Mouse (Mus musculus): ENCODE results near the gene Sfmbt2. TPM values are rescaled to one million over a fixed set of nuclear protein-coding genes. Genes with fewer than 3 reads are reported as not detected.

Sfmbt2 gene
- total RNA-seq (2012; rRNA removed) (not detected in 2 replicates), total RNA-seq (2014; rRNA removed) (not detected in 2 replicates), polyA plus RNA-seq (2012; ENCODE audit: insufficient read length, low read depth) (not detected in 2 replicates)

DNA sequence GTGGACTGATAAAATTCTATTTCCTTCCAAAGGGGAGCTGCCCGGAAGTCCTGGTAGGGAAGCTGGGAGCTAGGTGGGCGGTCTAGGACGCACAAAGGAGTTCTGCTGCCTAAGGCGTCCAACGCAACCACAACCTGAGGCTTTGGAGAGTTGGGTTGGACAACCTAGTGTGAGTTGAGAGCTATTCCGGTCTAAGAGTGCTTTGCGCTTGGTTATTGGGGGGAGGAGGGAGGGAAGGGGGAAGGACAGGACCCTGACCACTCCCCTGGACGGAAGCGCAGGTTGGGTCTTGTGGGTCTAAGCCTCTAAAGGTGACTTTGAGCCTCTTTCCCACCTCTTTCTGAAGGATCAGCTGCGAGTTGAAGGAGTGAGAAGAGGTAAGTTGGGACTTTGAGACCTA, at the start of gene Sfmbt2:
Gene Sfmbt2 (plus strand): TSS at position 335 of the 400 bp plus-strand sequence.
- dilution Hi-C loops (cut with MboI; ENCODE audit: extremely low pct_ligation_motif_present, extremely low pct_unique_long_range_greater_than_20kb, low sequenced_read_pairs), result no loop called here
- Histone ChIP-seq H3K4me1 (ENCODE audit: control insufficient read depth in 1 of 2, insufficient read depth in 2 of 2) (no peaks in the 10 kb centered on the region), H3K36me3 (replicated peaks in 1 of 2; ENCODE audit: control insufficient read depth in 1 of 2, insufficient read depth in 1 of 2, low read length in 1 of 2) (no peaks in the 10 kb centered on the region), H3K4me3 (replicated peaks in 1 of 3; ENCODE audit: low read depth in 2 of 3, low read length in 2 of 3, poor library complexity in 1 of 3) (no peak within 1 kb of the TSS), H3K27me3 (replicated peaks) (no peaks in the 10 kb centered on the region), H3K27ac (ENCODE audit: insufficient read depth, low read depth) (no peak within 1 kb of the TSS), H3K4me2 (ENCODE audit: insufficient read depth, low read depth, poor library complexity, severe bottlenecking) (no peak within 1 kb of the TSS), H3K79me2 (replicated peaks; ENCODE audit: control insufficient read depth, extremely low read depth, insufficient read depth, poor library complexity, severe bottlenecking) (no peaks in the 10 kb centered on the region), H3K9ac (ENCODE audit: insufficient read depth, low read depth) (no peak within 1 kb of the TSS), H3K9me3 (replicated peaks; ENCODE audit: low read length) (peaks cover 2% of the 10 kb centered on the region)
- in situ Hi-C loops (cut with MboI; ENCODE audit: low pct_ligation_motif_present, low pct_unique_long_range_greater_than_20kb, low sequenced_read_pairs), result no loop called here
- no peak for DNase-seq (ENCODE audit: extremely low read depth)
- TF ChIP-seq UBTF (IDR thresholded peaks at IDR 0.05; ENCODE audit: low read depth, low read length), result no peak
- no peak for TF ChIP-seq POLR2A (IDR thresholded peaks at IDR 0.05; ENCODE audit: low read depth, low read length)
- no peak for TF ChIP-seq ZMIZ1 (IDR thresholded peaks at IDR 0.05; ENCODE audit: low read depth, low read length)
- TF ChIP-seq KAT2A (IDR thresholded peaks at IDR 0.05; ENCODE audit: insufficient replicate concordance, low read length), result no peak
- TF ChIP-seq JUND (conservative IDR thresholded peaks at IDR 0.05; ENCODE audit: low read depth, low read length), result no peak
- TF ChIP-seq USF1 (IDR thresholded peaks at IDR 0.05; ENCODE audit: low read depth, low read length), result no peak
- TF ChIP-seq MAZ (IDR thresholded peaks at IDR 0.05; ENCODE audit: low read depth, low read length), result no peak
- TF ChIP-seq ETS1 (conservative IDR thresholded peaks at IDR 0.05; ENCODE audit: low read depth, low read length), result no peak

DNA sequence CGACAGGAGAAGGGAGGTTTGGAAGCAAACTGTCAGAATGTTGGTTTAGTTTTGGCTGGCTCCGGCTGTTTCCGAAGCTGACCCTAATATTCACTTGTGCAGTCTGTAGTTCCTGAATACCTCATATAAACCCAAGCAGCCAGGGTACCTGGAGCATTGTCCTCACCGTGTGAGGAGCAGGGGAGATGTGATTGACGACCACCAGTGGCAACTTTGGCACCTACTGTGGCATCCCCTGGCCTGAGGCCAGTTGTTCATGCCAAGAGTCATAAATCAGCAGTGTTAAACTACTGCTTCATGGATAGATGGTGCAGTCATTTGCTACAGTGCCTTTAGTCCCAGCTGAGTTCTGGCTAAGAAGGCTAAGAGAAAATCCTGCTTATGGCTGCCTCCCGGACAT, 49.2 kb upstream of the Sfmbt2 start:
- dilution Hi-C loops (cut with MboI; ENCODE audit: extremely low pct_ligation_motif_present, extremely low pct_unique_long_range_greater_than_20kb, low sequenced_read_pairs), result no loop called here
- Histone ChIP-seq H3K4me3 (replicated peaks in 1 of 3; ENCODE audit: low read depth in 2 of 3, low read length in 2 of 3, poor library complexity in 1 of 3) (no peak overlapping the region), H3K4me2 (ENCODE audit: insufficient read depth, low read depth, poor library complexity, severe bottlenecking) (no peak overlapping the region), H3K79me2 (replicated peaks; ENCODE audit: control insufficient read depth, extremely low read depth, insufficient read depth, poor library complexity, severe bottlenecking) (no peaks in the 10 kb centered on the region), H3K36me3 (replicated peaks in 1 of 2; ENCODE audit: control insufficient read depth in 1 of 2, insufficient read depth in 1 of 2, low read length in 1 of 2) (no peaks in the 10 kb centered on the region), H3K27me3 (replicated peaks) (peaks cover 2% of the 10 kb centered on the region), H3K4me1 (ENCODE audit: control insufficient read depth in 1 of 2, insufficient read depth in 2 of 2) (peaks cover 6 to 15% of the 10 kb centered on the region in 2 experiments), H3K27ac (ENCODE audit: insufficient read depth, low read depth) (no peak overlapping the region), H3K9me3 (replicated peaks; ENCODE audit: low read length) (no peaks in the 10 kb centered on the region), H3K9ac (ENCODE audit: insufficient read depth, low read depth) (no peak overlapping the region)
- in situ Hi-C loops (cut with MboI; ENCODE audit: low pct_ligation_motif_present, low pct_unique_long_range_greater_than_20kb, low sequenced_read_pairs), result no loop called here
- DNase-seq (ENCODE audit: extremely low read depth), result no peak
- no peak for TF ChIP-seq GABPA (IDR thresholded peaks at IDR 0.05; ENCODE audit: insufficient replicate concordance, low read depth, low read length)
- TF ChIP-seq JUN (IDR thresholded peaks at IDR 0.05; ENCODE audit: insufficient read depth, low read depth, low read length), result no peak
- no peak for TF ChIP-seq ZC3H11A (IDR thresholded peaks at IDR 0.05; ENCODE audit: low read depth, low read length)
- no peak for TF ChIP-seq USF2 (conservative IDR thresholded peaks at IDR 0.05; ENCODE audit: low read depth, low read length)
- TF ChIP-seq ETS1 (conservative IDR thresholded peaks at IDR 0.05; ENCODE audit: low read depth, low read length), result no peak
- TF ChIP-seq CTCF (conservative IDR thresholded peaks at IDR 0.05 in 1 of 2, IDR thresholded peaks at IDR 0.05 in 1 of 2; ENCODE audit: low read depth in 2 of 2, low read length in 2 of 2), result no peak
- TF ChIP-seq MEF2A (IDR thresholded peaks at IDR 0.05; ENCODE audit: borderline replicate concordance, low read depth, low read length), result no peak
- TF ChIP-seq SMC3 (IDR thresholded peaks at IDR 0.05; ENCODE audit: low read depth, low read length), result no peak
- no peak for TF ChIP-seq IRF4 (IDR thresholded peaks at IDR 0.05; ENCODE audit: low read depth, low read length)
- TF ChIP-seq BHLHE40 (IDR thresholded peaks at IDR 0.05; ENCODE audit: low read depth, low read length), result no peak
- TF ChIP-seq RCOR1 (conservative IDR thresholded peaks at IDR 0.05; ENCODE audit: low read depth, low read length), result no peak
- TF ChIP-seq ZMIZ1 (IDR thresholded peaks at IDR 0.05; ENCODE audit: low read depth, low read length), result no peak
- no peak for TF ChIP-seq CHD1 (IDR thresholded peaks at IDR 0.05; ENCODE audit: low read depth, low read length)
- no peak for TF ChIP-seq SIN3A (IDR thresholded peaks at IDR 0.05; ENCODE audit: low read length)
- no peak for TF ChIP-seq POLR2AphosphoS2 (IDR thresholded peaks at IDR 0.05; ENCODE audit: low read depth, low read length)
- TF ChIP-seq TBP (conservative IDR thresholded peaks at IDR 0.05; ENCODE audit: low read depth, low read length), result no peak
- no peak for TF ChIP-seq CHD2 (IDR thresholded peaks at IDR 0.05; ENCODE audit: low read length)
- TF ChIP-seq MYC (IDR thresholded peaks at IDR 0.05; ENCODE audit: low read depth, low read length), result no peak

All from CH12.LX (cell line).